Mouse (Mus musculus) adrenal gland, adult 8-10 months (tissue): ENCODE measurements around the gene Slc26a11. TPM values are rescaled to one million over a fixed set of nuclear protein-coding genes. Genes with fewer than 3 reads are reported as not detected.

Experiments
- DNase-seq: peaks from one replicate; pipeline ENCODE4 v3.0.0; 2022
- microRNA-seq, 2 experiments: library from miRNA; unstranded; fragments of <30 nt; microRNA quantifications; one replicate each; pipeline ENCODE4 v1.2.0; 2022
- total RNA-seq, 4 experiments: library from RNA; stranded (reverse); gene quantifications; 2 replicates each; pipeline ENCODE4 v1.2.4; 2022

Gene Slc26a11
- total RNA-seq, 4 experiments from 2014 or later, result 9.0 to 10.2 (median 9.9) TPM

- DNase-seq, result no peak
These were observed 47.3 kb downstream of the Slc26a11 start for GRCm38 (mm10) chr11:119402501-119403160.

GRCm38 (mm10) chr11:119404627-119405026, 49.3 kb downstream of the Slc26a11 start:
- no peak for DNase-seq

GRCm38 (mm10) chr11:119407381-119407780, 52.0 kb downstream of the Slc26a11 start:
- DNase-seq, result no peak

GRCm38 (mm10) chr11:119407977-119408376, 52.6 kb downstream of the Slc26a11 start:
- DNase-seq, result no peak

GRCm38 (mm10) chr11:119419327-119420118, 64.2 kb downstream of the Slc26a11 start:
- DNase-seq, result no peak

- DNase-seq, result no peak
These were observed 65.1 kb downstream of the Slc26a11 start for GRCm38 (mm10) chr11:119420426-119420825.

GRCm38 (mm10) chr11:119427431-119427830, 72.1 kb downstream of the Slc26a11 start:
- DNase-seq, result no peak

- no peak for DNase-seq
These were observed 72.6 kb downstream of the Slc26a11 start for GRCm38 (mm10) chr11:119427986-119428385.

- peak; percentile 21 for DNase-seq
These were observed 73.3 kb downstream of the Slc26a11 start for GRCm38 (mm10) chr11:119428649-119429136.

Small RNAs within 50 kb of the gene (microRNA-seq; reads per million reads assigned to microRNA genes)
- 0.67 to 0.70 reads per million in 2 experiments for gene Mir1932

Other genes with a start within 250 kb of the Slc26a11 start
- gene Tbc1d16, start 127.1 kb upstream of the Slc26a11 start, total RNA-seq, result 10 to 100 TPM; 17.1 to 26.4 (median 22.0) TPM
- gene Ccdc40, start 127.0 kb upstream of the Slc26a11 start, total RNA-seq, result 1 to 10 TPM in 2 of 4 experiments, under 1 TPM in 2; 0.73 to 1.9 (median 1.3) TPM
- gene Gaa, start 87.7 kb upstream of the Slc26a11 start, total RNA-seq, result 100 to 1,000 TPM; 128 to 162 (median 139) TPM
- gene Eif4a3, start 55.5 kb upstream of the Slc26a11 start, total RNA-seq, result 100 to 1,000 TPM; 130 to 147 (median 132) TPM
- gene Card14, start 47.8 kb upstream of the Slc26a11 start, total RNA-seq, result 1 to 10 TPM in 1 of 4 experiments, under 1 TPM in 3; 0.12 to 1.1 (median 0.75) TPM
- gene Sgsh, start within 50 bp of the Slc26a11 start, total RNA-seq, result 10 to 100 TPM; 21.9 to 28.3 (median 24.9) TPM
- gene Rnf213, start 37.5 kb downstream of the Slc26a11 start, total RNA-seq, result 10 to 100 TPM; 28.2 to 41.6 (median 36.2) TPM
- gene Endov, start 135.8 kb downstream of the Slc26a11 start, total RNA-seq, result 10 to 100 TPM; 23.8 to 31.3 (median 29.2) TPM
- 1 to 10 TPM; 2.4 to 8.5 (median 5.4) TPM for gene Nptx1, start 192.2 kb downstream of the Slc26a11 start, total RNA-seq
- gene Rptor, start 247.3 kb downstream of the Slc26a11 start, total RNA-seq, result 10 to 100 TPM; 57.6 to 74.5 (median 59.9) TPM